Mouse (Mus musculus) A20 (cell line): ENCODE results near the gene Brms1.

ENCODE experiments used
- DNase-seq: peaks from one replicate; pipeline ENCODE4 v3.0.0-alpha.2; 2011; ENCODE audit warnings: low read depth, low spot score

Gene Brms1

DNA sequence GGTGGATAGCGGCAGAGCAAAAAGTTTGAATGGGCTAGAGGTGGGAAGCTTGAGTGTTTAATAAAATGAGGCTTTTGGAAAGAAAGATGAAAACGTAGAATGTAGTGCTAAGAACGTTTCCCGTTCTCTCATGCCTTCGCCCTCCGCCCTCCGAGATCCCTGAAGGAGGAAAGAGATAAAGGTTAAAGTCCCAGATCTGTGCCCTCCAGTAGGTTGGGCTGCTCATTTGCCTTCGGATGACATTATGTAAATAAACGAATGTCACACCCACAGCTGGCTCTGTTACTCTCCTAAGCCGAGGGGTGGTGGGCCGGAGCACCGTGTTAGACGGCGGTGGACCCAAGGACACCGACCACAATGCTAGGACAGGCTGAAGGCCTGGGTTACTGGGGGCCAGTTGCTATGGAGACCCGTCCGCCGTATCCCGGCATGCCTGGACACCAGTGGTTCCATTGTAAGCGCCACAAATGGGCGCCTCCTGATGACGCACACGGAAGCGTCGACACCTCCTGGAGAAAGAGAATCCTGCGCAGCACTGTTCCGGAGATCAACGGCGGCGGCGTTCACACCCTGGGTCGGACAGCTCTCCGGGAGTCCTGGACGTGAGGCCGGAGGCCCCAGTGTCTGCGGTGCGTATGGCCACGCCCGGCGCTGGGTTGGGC lies at the start of gene Brms1:
TSS of gene Brms1 (plus strand) at position 493 of the 662 bp plus-strand sequence.
- peak; percentile 94 for DNase-seq

DNA sequence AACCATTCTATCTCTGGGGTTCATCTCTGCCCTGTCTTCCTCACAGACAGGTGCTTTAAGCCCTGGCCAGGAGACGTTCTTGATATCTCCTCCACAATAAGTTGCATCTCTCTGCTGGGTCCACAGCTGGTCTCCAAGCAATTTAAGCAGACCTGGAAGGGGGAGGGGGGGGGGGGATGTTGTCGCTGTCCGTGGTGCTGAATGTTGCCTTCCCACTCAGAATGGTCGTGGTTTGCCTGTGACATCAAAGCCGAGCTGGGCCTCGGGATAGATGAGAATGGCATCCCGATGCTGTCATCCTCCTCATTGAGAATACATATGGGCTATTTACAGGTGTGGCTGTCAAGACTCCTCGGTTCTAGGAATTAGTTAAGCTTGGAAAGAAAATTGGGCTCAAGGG lies 48.8 kb upstream of the Brms1 start:
- no peak for DNase-seq

DNA sequence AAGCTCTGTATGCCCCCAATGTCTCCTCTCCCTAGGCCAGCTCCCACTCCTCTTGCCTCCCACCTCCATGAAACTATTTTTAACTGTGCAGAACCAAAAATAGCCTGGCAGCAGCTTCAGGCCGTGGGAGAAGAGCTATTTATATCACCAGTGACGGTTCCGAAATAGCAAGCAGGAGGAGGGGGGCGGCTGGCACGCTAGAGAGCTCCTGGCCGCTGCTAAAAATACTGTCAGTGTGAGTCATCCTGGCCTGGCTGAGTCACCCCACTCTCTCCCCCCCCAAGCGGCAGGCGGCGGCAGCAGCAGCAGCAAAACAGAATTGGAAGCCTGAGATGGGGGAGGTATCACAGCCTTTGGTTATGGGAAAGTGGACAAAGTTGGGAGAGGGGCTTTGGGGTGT lies 48.2 kb upstream of the Brms1 start:
- DNase-seq = no peak

DNA sequence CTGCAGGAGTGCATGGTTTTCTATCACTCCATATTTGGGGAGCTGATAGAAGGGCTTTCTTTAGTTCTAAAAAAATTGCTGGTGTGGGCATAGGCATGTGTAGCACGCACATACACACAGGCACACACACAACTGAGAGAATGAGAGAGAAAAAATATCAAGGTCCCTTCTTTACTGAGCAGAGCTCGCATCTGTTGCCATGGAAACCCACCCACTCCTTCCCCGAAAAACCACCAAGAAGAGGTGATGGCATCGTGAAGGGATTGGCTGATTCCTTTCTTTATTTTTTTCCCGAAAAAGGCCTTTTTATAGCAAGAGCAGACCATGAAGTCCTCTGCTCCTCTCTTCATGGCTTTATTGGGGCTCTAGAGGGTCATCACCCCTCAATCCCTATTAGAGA lies 47.1 kb upstream of the Brms1 start:
- DNase-seq = no peak

DNA sequence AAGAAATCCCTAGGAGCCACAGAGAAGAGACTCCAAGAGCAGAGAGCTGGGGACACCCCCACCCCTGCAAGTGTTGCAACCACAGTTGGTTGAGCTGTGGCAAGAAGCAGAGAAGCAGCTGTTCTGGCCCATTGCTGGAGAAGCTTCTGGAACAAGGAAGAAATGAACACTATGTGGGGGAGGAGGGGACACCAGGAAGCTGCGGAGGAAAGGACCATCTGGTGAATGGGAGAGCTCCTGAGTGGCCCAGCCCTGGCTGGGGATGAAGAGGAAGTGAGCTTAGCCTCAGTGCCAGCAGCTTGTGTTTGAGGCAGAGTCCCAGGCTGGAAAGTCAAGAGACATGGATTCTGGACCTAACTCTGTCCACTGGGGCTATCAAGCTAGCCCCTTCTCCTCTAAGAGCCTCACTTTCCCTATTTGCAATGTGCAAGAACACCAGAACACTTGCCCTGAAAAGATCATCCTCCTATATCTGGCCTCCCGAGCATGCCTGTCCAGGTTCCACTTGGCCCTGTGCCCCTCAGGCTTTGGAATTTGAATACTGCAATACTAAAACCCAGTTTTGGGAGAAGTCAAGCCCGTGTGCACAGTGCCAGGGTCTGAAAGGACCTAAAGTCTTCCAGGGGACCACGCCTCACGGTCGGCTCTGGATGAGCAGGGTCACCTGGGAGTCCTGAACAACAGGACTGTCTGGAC lies 41.6 kb upstream of the Brms1 start:
- no peak for DNase-seq

DNA sequence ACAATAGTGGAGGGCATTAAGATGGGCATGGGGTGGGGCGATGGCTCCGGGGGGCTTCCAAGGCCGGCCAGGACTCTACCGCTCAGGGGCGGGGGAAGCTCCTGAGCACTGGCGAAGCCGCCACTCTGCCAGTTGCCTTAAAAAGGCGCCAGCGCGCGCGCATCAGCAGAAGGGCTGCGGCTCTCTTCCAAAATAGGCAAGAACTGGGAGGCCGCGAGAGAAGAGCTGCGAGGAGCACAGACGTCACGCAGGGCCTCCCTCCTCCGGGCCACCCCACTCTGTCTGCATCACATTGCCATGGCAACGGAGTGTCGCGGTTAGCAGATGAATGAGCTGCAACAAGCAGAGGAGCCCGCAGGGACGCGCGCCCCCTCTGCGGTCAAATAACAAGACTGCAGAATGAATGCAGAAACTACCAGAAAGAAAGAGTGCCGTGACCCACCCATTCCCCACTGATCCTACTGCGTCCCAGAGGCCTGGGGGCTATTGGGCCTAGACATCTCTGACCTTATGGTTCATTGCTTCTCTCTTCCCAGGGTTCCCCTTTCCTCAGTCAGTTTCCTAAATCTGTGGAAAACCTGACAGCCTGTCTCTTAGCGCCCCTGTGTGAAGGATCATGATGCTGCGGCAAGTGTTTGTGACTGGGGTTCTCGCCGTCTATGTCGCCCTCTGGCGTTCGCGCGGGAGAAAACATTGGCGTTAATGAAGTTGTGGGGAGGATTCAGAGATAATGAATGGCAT lies 39.3 kb upstream of the Brms1 start:
- peak; percentile 64 for DNase-seq

DNA sequence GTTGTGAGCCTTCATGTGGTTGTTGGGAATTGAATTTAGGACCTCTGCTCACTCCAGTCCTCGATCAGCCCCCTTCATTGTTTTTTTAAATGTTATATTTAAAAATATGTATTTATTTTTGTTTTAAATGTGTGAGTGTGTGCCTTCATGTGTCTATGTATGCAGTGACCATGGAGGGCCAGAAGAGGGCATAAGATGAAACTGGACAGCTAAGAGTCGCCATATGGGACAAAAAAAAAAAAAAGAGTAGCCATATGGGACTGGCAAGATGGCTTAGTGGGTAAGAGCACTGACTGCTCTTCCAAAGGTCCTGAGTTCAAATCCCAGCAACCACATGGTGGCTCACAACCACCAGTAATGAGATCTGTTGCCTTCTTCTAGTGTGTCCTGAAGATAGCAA lies 37.5 kb upstream of the Brms1 start:
- DNase-seq = peak; percentile 12

DNA sequence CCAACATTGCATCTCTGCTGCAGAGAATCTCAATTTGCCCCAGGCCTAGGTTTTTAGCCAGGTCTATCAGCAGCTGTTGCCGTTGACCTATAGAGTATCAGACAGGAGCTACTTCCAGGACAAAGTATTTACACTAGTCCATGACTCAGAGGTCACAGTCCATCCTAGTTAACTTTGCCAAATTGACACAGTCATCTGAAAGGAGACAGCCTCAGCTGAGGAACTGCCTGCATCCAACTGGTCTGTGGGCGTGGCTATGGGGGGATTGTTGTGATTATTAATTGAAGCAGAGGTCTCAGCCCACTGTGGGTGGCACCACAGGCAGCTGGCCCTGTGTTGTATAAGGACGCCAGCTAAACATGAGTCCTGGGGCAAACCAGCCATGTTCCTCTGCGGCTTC lies 36.2 kb upstream of the Brms1 start:
- no peak for DNase-seq

DNA sequence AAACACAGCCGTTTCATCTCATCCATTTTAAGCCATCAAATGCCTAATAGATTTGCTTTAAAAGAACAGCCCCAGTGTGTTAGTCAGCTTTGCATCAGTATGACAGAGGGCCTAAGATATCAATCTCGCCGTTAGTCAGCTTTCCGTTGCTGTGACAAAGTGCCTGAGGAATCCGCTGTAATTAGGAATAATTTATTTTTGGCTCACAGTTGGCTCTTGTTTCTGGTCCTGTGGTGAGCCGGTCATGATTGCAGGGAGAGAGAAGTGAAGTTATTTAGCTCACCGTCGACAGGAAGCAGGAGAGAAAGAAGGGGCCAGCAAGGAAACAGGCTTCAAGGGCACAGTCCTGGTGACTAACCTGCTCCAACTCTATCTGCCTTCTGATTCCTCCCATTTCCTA lies 28.0 kb upstream of the Brms1 start:
- no peak for DNase-seq

DNA sequence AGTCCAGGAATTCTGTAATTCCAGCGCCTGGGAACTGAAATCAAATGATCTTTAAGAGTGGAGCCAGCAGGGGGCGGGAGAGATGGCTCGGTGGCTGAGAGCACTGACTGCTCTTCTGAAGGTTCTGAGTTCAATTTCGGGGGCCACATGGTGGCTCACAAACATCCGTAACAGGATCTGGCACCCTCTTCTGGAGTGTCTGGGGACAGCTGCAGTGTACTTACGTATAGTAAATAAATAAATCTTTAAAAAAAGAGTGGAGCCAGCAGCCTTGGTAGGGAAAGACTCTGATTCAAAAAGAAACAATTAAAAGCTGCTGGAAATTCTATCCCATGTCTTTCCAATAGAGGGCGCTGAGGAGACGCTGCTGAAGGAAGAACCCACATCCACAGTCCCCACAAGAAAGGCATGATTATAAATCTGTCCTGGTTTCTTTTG lies 26.2 kb upstream of the Brms1 start:
- peak; percentile 65 for DNase-seq

DNA sequence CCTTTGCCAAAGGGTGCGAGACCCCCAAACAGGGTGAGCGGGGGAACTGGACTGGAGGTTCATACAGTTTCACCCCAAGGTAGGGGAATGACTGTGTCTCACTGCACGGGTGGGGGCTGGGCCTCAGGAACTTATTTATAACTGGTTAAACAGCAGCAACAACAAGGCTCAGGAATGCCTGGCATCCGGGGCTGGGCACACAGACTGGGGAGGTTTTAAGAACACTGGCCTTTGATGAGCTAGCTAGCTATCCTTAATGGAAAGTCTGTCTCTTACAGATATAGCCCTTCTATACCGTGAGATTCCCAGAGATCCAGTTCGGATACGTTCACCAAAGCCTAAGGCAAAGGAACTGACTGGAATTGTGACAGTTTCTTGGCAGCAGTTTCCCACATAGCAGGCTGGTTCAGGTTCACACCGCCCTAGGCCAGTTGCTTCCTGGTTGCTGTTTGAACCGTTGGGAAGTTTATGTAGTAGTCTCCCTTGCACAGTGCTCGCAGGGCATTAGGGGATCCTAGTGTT lies 24.9 kb upstream of the Brms1 start:
- DNase-seq = no peak

DNA sequence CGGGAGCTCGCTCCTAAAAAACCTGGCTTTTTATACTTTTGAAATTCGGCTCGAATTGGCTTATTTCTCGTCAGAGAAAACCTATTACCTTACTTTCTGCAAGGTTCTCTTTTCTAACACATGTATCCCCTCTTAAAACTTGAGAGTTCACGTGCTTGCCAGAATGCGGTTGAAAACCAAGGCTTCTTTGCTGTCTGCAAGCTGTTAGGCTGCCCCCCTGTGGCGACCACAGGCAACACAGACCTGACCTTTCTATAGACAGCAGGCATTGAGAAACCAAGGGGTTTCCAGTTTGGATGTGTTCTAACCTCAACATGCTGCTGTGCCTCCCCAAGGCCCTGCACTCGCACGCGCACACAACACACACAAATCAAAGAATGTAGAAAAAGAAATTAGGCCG lies 24.4 kb upstream of the Brms1 start:
- DNase-seq = peak; percentile 78

DNA sequence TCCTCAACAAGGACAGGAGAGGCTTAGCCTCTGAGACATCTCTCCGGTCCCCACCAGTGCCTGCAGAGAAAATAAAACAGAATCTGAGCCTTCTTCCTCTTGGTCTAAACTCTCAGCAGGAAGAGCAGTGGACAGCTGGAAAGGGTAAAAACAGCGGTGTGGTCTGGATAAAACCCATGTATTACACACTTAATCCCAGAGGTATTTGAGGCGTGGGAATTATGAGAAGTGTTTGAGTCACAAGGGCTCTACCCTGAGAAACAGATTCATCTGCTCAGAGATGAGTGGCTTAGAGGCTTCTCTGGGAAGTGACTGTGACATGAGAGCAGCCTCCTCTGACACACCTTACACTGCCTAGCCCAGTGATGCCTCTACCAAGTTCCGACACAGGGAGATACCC lies 23.5 kb upstream of the Brms1 start:
- DNase-seq = no peak

DNA sequence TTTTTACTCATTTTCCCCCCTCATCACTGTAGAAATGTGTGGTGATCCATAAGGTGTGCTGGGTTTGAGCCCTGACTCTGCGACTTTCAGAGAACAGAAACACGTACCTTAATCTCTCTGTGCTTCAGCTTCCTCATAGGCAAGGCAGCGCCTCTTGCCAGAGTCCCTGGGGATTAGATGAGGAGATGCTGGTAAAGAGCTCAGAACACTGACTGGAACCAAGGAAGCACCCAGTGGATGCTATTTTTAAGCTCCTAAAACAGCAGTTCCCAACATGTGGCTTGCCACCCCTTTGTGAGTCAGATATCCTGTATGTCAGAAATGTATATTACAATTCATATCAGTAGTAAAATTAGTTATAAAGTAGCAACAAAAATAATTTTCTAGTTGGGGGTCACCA lies 23.0 kb upstream of the Brms1 start:
- DNase-seq = no peak

DNA sequence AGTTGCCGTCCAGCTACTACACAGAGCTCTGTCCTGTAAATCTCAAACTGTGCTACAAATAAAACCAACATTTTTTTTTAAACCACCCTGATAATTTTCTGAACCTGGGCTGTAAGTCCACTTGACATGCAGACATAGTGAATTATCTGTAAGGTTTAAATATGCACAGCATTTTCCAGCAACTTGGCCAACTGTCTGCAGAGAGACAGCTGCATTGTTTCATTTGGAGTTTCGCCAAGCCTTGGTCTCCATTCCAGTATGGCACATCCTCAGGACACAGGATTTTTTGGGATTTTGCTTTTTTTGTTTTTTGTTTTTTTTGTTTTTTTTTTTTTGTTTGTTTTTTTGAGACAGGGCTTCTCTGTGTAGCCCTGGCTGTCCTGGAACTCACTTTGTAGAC lies 19.7 kb upstream of the Brms1 start:
- DNase-seq = no peak

DNA sequence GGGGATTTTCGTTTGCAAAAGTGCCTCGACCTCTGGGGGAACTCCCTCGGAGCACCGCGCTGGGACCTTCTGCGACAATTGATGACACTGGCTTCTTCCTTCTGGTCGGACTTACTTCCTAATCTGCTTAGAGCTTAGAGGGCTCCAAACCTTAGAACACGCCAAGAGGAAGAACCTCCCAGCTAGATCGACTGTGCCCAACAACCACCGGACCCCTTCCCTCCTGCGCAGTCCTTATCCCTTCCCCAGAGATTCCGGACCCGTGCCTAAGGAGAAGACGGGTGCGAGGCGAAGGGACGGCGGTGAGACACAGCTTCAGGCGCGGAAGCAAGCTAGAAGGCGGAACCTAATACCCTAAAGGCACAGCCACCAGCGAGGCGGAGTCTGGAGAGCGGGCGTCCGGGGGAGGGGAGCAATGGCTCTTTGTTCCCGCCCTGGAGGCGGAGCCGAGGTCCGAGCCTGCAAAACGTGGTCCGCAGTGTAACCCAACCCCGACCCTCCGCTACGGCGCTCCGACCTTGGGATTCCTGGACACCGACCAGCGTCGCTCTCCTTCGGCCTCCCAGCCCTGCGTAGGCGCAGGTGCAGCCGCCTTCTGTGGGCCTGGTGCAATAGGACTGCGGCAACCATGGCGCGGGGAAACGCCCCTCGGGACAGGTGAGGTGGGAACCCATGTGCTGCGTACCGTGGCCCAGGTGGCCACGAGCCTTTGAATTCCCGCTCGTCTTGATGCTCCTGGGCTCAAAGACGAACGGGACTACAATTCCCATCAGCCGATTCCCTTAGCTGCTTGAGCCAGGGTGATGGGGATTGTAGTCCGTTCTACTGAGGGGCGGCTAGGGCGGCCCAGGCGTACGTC lies 17.3 kb upstream of the Brms1 start, which contains the start of gene Slc29a2:
TSS of gene Slc29a2 (plus strand) at position 240 of the 859 bp plus-strand sequence.
- peak; percentile 94 for DNase-seq

DNA sequence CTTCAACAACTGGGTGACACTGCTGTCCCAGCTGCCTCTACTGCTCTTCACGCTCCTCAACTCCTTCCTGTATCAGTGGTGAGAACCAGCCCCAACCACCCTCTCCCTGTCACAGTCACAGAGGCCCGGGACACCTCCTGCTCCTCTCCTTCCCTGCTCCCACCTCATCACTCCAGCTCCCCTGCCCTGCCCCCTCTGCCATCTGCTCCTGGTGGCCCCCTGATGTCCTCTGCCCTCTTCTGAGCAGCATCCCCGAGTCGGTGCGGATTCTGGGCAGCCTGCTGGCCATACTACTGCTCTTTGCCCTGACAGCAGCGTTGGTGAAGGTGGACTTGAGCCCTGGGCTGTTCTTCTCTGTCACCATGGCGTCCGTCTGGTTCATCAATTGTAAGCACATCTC lies 15.0 kb upstream of the Brms1 start:
- DNase-seq = no peak

DNA sequence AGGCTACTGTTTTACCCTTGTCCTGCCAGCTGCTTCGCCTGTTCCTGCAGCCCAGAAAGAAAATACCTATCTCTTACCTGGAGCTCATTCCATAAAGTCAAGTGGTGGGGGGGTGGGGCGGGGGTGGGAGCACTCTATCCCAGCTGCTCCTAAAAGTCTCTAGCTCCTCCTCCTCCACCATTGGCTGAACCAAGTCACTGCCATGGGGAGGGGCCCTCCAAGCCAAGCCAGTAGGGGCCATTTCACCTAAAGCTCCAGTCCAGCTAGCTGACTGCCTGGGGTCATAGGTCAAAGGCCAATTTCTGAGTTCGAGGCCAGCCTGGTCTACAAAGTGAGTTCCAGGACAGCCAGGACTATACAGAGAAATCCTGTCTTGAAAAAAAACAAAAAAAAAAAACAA lies 8.5 kb upstream of the Brms1 start:
- no peak for DNase-seq

DNA sequence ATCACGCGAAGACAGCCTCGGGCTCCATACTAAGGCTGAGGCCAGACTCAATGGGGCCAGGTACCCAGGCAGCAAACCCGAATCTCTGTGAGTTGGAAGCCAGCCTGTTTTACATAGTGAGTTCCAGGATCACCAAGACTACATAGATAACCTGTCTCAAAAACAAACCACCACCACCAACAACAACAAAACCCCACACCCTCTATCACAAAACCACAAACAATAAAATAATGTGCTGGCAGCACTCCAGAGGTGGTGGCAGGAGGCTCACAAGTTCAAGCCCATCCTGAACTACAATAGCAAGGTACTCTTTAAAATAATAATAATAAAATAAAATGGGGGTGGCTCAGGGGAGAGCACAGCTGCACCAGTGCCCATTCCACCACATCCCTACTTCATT lies 4.6 kb upstream of the Brms1 start:
- no peak for DNase-seq

DNA sequence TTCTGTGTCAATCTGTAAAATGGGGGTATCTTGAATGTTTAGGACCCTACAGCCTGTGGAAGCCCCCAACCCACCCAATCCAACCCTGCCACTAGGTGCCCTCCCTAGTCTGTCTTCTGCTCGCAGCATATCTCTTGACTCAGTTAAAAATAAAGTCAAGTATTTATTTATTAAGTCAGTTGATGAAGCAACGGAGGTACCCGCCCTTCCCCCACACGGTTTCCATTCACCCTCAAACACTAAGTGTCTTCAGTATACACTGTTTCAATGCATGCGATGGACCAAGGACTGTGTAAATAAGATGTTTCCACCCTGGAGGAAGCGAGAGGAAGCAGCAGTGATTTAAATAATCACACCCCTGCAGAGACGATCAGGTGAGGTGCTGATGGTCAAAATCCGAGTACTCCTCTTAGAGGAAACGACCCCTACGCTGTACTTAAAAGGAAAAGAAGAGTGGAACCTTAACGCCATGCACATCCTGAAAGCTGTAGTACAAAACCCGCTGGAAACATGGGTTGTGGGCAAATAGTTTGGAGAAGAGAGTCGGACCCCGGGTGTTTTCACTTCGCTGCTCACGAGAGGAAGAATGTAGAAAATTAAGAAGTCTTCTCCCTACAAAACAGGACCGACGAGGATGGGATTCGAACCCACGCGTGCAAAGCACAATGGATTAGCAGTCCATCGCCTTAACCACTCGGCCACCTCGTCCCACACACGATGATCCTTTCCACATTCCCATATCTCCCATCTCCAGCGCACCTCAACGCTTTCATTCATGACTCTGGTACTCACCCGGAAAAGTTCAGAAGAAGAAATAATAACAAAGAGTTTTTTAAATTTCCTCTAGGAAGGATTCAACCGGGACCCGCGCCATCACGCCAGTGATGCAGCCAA lies 3.2 kb upstream of the Brms1 start:
- peak; percentile 79 for DNase-seq
